Mouse (Mus musculus) gonadal fat pad, adult 2 months (tissue): Measurements from ENCODE around the gene Gm28042. TPM values are rescaled to one million over a fixed set of nuclear protein-coding genes. Genes with fewer than 3 reads are reported as not detected.

Experiments
- polyA plus RNA-seq: library from polyadenylated mRNA; depleted of rRNA; stranded (reverse); fragments of >200 nt; gene quantifications from 2 replicates; pipeline ENCODE4 v1.2.3, GENCODE M21; 2012; rRNA removed

Gm28042 gene
- polyA plus RNA-seq, 1 experiment, result 3.3 TPM

Other genes starting within 250 kb of the Gm28042 start
- gene Rpap1, start 240.0 kb upstream of the Gm28042 start, polyA plus RNA-seq, result 11.6 and 16.2 TPM in 2 replicates
- gene Tyro3, start 229.8 kb upstream of the Gm28042 start, polyA plus RNA-seq, result 3.9 and 6.5 TPM in 2 replicates
- 25.3 and 33.5 TPM in 2 replicates for gene Mga, start 130.3 kb upstream of the Gm28042 start, polyA plus RNA-seq
- 34.5 and 35.2 TPM in 2 replicates for gene Mapkbp1, start 54.8 kb upstream of the Gm28042 start, polyA plus RNA-seq
- 7.4 and 14.9 TPM in 2 replicates for gene Jmjd7, start within 50 bp of the Gm28042 start, polyA plus RNA-seq
- 1.3 and 2.6 TPM in 2 replicates for gene Pla2g4b, start 5.9 kb downstream of the Gm28042 start, polyA plus RNA-seq
- 31.2 and 33.1 TPM in 2 replicates for gene Ehd4, start 127.1 kb downstream of the Gm28042 start, polyA plus RNA-seq
- 0.22 and 1.5 TPM in 2 replicates for gene Pla2g4e, start 217.8 kb downstream of the Gm28042 start, polyA plus RNA-seq